Mouse (Mus musculus) midbrain, embryonic 11.5 days (tissue): Measurements from ENCODE around the gene Syce1. TPM values are rescaled to one million over a fixed set of nuclear protein-coding genes. Genes with fewer than 3 reads are reported as not detected.
"Not testable (repeated sequence)": the region's sequence is repeated elsewhere in the genome, so short reads cannot be mapped to it uniquely, and the experiment has no call there.

Experiments used
- ATAC-seq: fragments of 200-750 bp; cut with Nextera tagmentation; 2 replicates; pipeline ENCODE4 v1.8.0; 2017; ENCODE audit warnings: moderate TSS enrichment, moderate library complexity; ENCODE audit not compliant: low FRiP score
- DNase-seq: peaks from one replicate; pipeline ENCODE4 v3.0.0; 2015; ENCODE audit warnings: low spot score; ENCODE audit errors: missing footprints
- H3K27ac ChIP-seq: fragments of 300-500 bp; sonication (generic); 2 replicates; pipeline ENCODE4 v1.5.1; 2014; ENCODE audit warnings: low read depth, low read length
- H3K27me3 ChIP-seq: fragments of 300-500 bp; sonication (generic); 2 replicates; pipeline ENCODE4 v1.6.1; 2014; ENCODE audit warnings: mild to moderate bottlenecking, low read length, moderate library complexity, mixed read lengths; ENCODE audit not compliant: control insufficient read depth, insufficient read depth
- H3K36me3 ChIP-seq: fragments of 300-500 bp; sonication (generic); 2 replicates; pipeline ENCODE4 v1.6.1; 2014; ENCODE audit warnings: mild to moderate bottlenecking, low read length, moderate library complexity, mixed read lengths; ENCODE audit not compliant: control insufficient read depth, insufficient read depth
- H3K4me1 ChIP-seq: fragments of 300-500 bp; sonication (generic); 2 replicates; pipeline ENCODE4 v1.6.1; 2014; ENCODE audit warnings: low read length; ENCODE audit not compliant: control insufficient read depth, insufficient read depth
- H3K4me2 ChIP-seq: fragments of 300-500 bp; sonication (generic); 2 replicates; pipeline ENCODE4 v1.6.1; 2014; ENCODE audit warnings: mild to moderate bottlenecking, moderate library complexity
- H3K4me3 ChIP-seq: fragments of 300-500 bp; sonication (generic); 2 replicates; pipeline ENCODE4 v1.5.1; 2014; ENCODE audit warnings: low read depth, low read length
- H3K9ac ChIP-seq: fragments of 300-500 bp; sonication (generic); 2 replicates; pipeline ENCODE4 v1.6.1; 2014; ENCODE audit warnings: low read length
- H3K9me3 ChIP-seq: fragments of 300-500 bp; sonication (generic); 2 replicates; pipeline ENCODE4 v1.6.1; 2016; ENCODE audit warnings: low read length; ENCODE audit not compliant: control insufficient read depth
- WGBS: fragments of 180-500 bp; shearing (Covaris S2); extraction: QIAGEN DNeasy Blood & Tissue Kit; methylation state at CpG from one replicate; pipeline ENCODE4 v1.1.7; 2014; 5-methylcytosine and 5-hydroxymethylcytosine counted together
- polyA plus RNA-seq: library from polyadenylated mRNA; unstranded; fragments of >200 nt; fragmentation: Nextera tagmentation; extraction: Ambion mirVana; gene quantifications from 2 replicates; pipeline ENCODE4 v1.2.1, GENCODE M21; 2014

Gene Syce1
- polyA plus RNA-seq, 1 experiment from 2014 or later, result 0.12 TPM

GRCm38 (mm10) chr7:140797619-140798018, 10.0 kb upstream of the Syce1 start:
- Histone ChIP-seq H3K4me2 (no peak overlapping the region), H3K4me3 (no peak overlapping the region), H3K27me3 (no peaks in the 10 kb centered on the region), H3K4me1 (no peaks in the 10 kb centered on the region), H3K27ac (no peak overlapping the region), H3K9ac (no peak overlapping the region), H3K36me3 (no peaks in the 10 kb centered on the region), H3K9me3 (no peaks in the 10 kb centered on the region)
- DNase-seq (peak; percentile 8), ATAC-seq (0 out of 2 replicates have a peak, but pooled peaks have one; percentile 11)
- WGBS, result 92% methylated on average over 3 of the region's 3 CpGs

DNA sequence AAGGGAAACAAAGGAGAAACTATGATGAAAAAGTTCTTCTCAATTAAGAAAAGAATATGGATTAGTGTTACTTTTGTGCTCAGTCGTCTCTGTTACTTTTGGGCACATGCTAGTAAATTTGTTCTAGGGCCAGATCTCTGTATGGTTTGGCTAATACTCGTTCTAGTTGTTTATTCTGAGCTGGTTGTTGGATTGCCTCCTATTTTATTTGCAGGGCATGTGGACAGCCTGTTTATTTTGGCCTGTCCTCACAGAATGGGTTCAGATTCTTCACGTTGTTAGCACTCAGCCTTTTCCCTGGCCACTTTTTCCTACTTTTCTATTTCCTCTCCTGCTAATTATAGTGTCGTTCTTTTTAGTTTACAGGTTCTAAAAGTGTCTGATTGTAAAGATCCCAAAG, 5.9 kb upstream of the Syce1 start:
- H3K4me3 ChIP-seq, result no peak overlapping the region
- no peak overlapping the region for H3K4me2 ChIP-seq
- no peaks in the 10 kb centered on the region for H3K36me3 ChIP-seq
- no peak for DNase-seq
- H3K27ac ChIP-seq, result no peak overlapping the region
- no peaks in the 10 kb centered on the region for H3K4me1 ChIP-seq
- H3K9me3 ChIP-seq, result no peaks in the 10 kb centered on the region
- WGBS, result 78% methylated on average over 4 of the region's 4 CpGs
- no peaks in the 10 kb centered on the region for H3K27me3 ChIP-seq
- no peak overlapping the region for H3K9ac ChIP-seq
- ATAC-seq, result no peak

DNA sequence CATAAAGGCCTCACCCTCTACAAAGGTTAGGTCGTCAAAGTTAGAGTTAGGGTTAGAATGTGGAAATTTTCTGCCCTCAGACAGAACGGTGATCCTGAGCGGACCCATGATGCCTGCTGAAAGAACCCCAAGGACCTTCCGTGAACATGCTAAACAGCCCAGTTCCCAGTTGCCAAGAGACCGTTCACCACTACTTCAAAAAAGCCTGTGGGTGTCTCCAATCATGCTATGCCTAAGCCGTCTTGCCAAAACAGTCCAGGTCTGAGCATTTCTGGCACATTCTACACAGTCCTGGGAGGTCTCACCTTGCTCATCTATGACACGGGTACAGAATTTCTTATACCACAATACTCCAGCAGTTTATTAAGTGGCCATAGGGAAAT, 392 bp upstream of the Syce1 start:
- Histone ChIP-seq H3K36me3 (no peaks in the 10 kb centered on the region), H3K27ac (no peak overlapping the region), H3K4me2 (no peak overlapping the region), H3K9ac (no peak overlapping the region), H3K9me3 (no peaks in the 10 kb centered on the region), H3K27me3 (no peaks in the 10 kb centered on the region), H3K4me3 (no peak overlapping the region), H3K4me1 (no peaks in the 10 kb centered on the region)
- 86% methylated on average over 7 of the region's 7 CpGs for WGBS
- ATAC-seq (no peak), DNase-seq (peak; percentile 17)

DNA sequence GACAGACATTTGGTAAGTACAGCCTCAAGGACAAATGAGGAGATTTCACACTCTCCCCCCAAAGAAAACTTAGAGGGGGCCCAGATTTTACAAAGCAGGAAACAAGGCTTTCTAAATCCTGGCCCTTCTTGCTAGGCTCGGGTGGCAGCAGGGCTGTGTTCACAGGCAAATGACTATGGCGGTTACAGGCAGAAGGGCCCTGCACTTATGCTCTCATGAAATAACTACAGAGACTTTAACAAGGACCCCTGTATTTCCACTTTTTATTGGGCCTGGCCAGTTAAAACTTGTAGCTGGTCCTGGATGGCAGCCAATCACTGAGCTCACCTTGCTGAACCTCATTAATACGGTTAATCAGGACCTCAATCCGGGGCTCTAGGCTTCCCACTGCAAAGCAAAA, 7.1 kb downstream of the Syce1 start:
- Histone ChIP-seq H3K4me1 (no peaks in the 10 kb centered on the region), H3K27me3 (no peaks in the 10 kb centered on the region), H3K4me3 (no peak overlapping the region), H3K27ac (no peak overlapping the region), H3K9me3 (no peaks in the 10 kb centered on the region), H3K36me3 (no peaks in the 10 kb centered on the region), H3K9ac (no peak overlapping the region), H3K4me2 (no peak overlapping the region)
- WGBS, result 86% methylated on average over 4 of the region's 4 CpGs
- ATAC-seq, result no peak
- peak; percentile 44 for DNase-seq

- Histone ChIP-seq H3K36me3 (no peaks in the 10 kb centered on the region), H3K4me2 (no peak overlapping the region), H3K4me3 (no peak overlapping the region), H3K27ac (no peak overlapping the region), H3K4me1 (no peaks in the 10 kb centered on the region), H3K27me3 (no peaks in the 10 kb centered on the region), H3K9ac (no peak overlapping the region), H3K9me3 (no peaks in the 10 kb centered on the region)
- WGBS, result 81% methylated on average over 12 of the region's 12 CpGs
- no peak for ATAC-seq
- no peak for DNase-seq
Observed at GRCm38 (mm10) chr7:140765888-140766739, 21.5 kb downstream of the Syce1 start.

GRCm38 (mm10) chr7:140765391-140765790, 22.3 kb downstream of the Syce1 start:
- not testable (repeated sequence) for H3K4me2 ChIP-seq, H3K4me3 ChIP-seq, ATAC-seq, H3K27me3 ChIP-seq, H3K9ac ChIP-seq, H3K27ac ChIP-seq, DNase-seq, H3K36me3 ChIP-seq, H3K4me1 ChIP-seq, H3K9me3 ChIP-seq
- 65% methylated on average over 1 of the region's 1 CpGs for WGBS

- no peaks in the 10 kb centered on the region for H3K27me3 ChIP-seq
- H3K27ac ChIP-seq, result no peak within 1 kb of the TSS
- ATAC-seq, result no peak
- H3K36me3 ChIP-seq, result no peaks in the 10 kb centered on the region
- H3K9ac ChIP-seq, result no peak within 1 kb of the TSS
- no peaks in the 10 kb centered on the region for H3K9me3 ChIP-seq
- no peak within 1 kb of the TSS for H3K4me3 ChIP-seq
- H3K4me1 ChIP-seq, result no peaks in the 10 kb centered on the region
- no peak within 1 kb of the TSS for H3K4me2 ChIP-seq
- no peak for DNase-seq
- WGBS, result 90% methylated on average over 7 of the region's 7 CpGs
Observed at GRCm38 (mm10) chr7:140763447-140764020, 24.1 kb downstream of the Syce1 start, which contains the start of gene Cyp2e1. Cyp2e1 (plus strand) TSS chr7:140763739.

GRCm38 (mm10) chr7:140760647-140761046, 27.0 kb downstream of the Syce1 start:
- Histone ChIP-seq H3K9ac (no peak overlapping the region), H3K27me3 (no peaks in the 10 kb centered on the region), H3K4me1 (no peaks in the 10 kb centered on the region), H3K27ac (no peak overlapping the region), H3K4me2 (no peak overlapping the region), H3K9me3 (no peaks in the 10 kb centered on the region), H3K4me3 (no peak overlapping the region), H3K36me3 (no peaks in the 10 kb centered on the region)
- DNase-seq, result no peak
- no peak for ATAC-seq

DNA sequence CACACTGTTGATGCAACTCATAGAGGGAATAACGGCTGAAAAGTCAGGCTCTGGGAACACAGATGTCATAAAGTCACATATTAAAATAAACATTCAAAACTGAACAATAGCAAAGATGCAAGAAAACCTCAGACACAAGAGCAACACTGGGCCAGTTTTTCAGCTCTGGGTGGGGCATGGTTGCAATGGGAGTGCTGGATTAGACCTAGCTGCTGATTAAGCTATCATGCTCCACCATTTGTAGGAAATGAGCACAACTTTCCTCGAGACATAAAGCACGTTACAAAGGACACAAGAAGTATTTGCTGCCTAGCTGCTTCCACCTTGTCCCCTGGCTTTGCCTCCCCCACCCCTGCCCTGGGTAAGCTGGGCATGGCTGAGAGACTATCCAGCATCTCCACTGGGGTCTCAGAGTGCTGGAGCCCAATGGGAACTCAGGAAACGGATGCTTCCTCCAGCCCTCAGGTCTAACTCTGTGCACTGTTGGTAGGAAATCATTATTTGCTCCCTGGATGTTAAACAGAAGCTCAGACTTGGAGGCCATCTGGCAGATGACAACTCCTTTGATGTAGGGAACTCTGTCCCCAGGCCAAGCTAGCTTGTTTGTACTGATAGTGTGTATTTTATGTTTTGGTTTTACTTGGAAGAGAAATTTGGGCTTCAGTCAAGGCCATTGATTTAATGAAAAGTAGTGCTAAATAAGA, 31.3 kb downstream of the Syce1 start:
- Histone ChIP-seq H3K27ac (no peak overlapping the region), H3K36me3 (no peaks in the 10 kb centered on the region), H3K9ac (no peak overlapping the region), H3K4me2 (no peak overlapping the region), H3K9me3 (peaks cover 2% of the 10 kb centered on the region; the same call in 1 of the 2 replicates), H3K4me3 (no peak overlapping the region), H3K27me3 (no peaks in the 10 kb centered on the region), H3K4me1 (no peaks in the 10 kb centered on the region)
- no peak for ATAC-seq
- 84% methylated on average over 4 of the region's 4 CpGs for WGBS
- DNase-seq, result no peak
